Mouse (Mus musculus) left cerebral cortex, adult 18-20 months (tissue): Measurements from ENCODE around the gene Sirt7. TPM values are rescaled to one million over a fixed set of nuclear protein-coding genes. Genes with fewer than 3 reads are reported as not detected.
A peak's percentile ranks its signal among the peaks of the same experiment; 100 is the strongest.

Experiments
- DNase-seq, 2 experiments: peaks; one replicate each; pipeline ENCODE4 v3.0.0; 2021 to 2022; ENCODE audit warnings: low spot score in 2 of 2, mixed read lengths in 1 of 2
- long read RNA-seq, 2 experiments: library from polyadenylated mRNA; stranded (forward); transcript quantifications; one replicate each; pipeline ENCODE4 v2.0.0; 2021
- total RNA-seq, 2 experiments: library from RNA; stranded (reverse); gene quantifications; 2 replicates each; pipeline ENCODE4 v1.2.3; 2021

The Sirt7 gene
- total RNA-seq, result 10 to 100 TPM; 34.9 to 38.6 TPM
- long read RNA-seq, experiment 1, transcript Sirt7-201 (10 exons, 1,727 nt), result major isoform, 19 of 76 reads
- long read RNA-seq, experiment 1, partial matches to known transcripts, result 13 of 76 reads
- long read RNA-seq, experiment 1, other reads (novel, unspliced or antisense), result 41 of 76 reads
- long read RNA-seq, experiment 2, transcript Sirt7-201 (10 exons, 1,727 nt), result major isoform, 15 of 47 reads
- long read RNA-seq, experiment 2, partial matches to known transcripts, result 8 of 47 reads
- long read RNA-seq, experiment 2, other reads (novel, unspliced or antisense), result 22 of 47 reads

DNA sequence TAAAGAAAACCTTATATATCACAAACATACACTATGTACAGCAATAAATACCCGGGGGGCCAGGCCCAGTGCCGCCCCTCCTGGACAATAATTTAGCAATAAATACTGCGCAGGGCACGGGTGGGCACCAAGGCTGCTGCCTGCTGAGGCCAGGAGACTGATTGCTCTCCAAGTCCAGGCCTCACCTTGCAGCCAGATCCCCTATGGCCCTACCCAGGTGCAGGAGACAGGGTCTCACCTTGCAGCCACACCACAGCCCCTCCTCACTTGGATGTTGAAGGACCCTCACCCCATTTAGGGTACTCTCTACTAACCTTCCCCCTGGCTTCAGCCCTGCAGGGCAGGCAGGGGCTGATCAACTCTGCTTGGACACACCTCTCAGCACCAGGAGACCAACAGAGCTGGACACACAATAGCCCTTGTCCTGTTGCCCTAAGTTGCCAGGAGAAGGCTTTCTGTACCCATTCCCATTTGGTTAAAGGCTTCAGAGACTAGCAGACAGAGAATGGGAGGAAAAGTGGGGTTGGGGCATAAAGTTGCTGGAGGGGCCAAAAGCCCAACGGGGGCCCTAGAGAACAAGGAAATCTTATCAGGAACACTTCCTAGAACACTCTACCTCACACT lies at the start of gene Sirt7:
TSS of gene Sirt7 (minus strand) at position 89 of the 624 bp plus-strand sequence.
- DNase-seq, result no peak

DNA sequence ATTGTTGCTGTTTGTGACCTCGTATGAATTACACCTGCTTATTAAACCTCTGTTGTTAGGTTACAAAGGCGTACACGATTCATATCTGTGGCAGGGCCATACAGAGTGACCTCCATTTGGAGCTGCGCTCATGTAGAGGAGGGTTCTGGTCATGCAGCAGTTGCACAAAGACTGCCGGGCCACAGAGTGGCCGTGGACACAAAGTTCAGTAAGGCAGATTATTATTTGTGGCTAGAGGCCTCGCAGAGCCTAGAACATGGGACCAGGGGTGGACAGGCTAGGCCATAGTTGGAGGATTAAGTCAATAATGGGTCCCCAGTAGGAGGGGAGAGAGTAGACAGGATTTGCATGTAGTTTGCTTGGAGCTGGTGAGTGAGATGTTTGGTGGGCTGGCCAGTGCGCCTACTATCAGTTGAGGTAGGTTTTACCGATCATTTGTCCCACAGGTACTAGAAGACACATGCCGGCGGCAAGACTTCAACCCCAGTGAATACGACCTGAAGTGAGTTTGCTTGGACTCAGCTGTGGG lies 48.6 kb upstream of the Sirt7 start:
- no peak for DNase-seq

DNA sequence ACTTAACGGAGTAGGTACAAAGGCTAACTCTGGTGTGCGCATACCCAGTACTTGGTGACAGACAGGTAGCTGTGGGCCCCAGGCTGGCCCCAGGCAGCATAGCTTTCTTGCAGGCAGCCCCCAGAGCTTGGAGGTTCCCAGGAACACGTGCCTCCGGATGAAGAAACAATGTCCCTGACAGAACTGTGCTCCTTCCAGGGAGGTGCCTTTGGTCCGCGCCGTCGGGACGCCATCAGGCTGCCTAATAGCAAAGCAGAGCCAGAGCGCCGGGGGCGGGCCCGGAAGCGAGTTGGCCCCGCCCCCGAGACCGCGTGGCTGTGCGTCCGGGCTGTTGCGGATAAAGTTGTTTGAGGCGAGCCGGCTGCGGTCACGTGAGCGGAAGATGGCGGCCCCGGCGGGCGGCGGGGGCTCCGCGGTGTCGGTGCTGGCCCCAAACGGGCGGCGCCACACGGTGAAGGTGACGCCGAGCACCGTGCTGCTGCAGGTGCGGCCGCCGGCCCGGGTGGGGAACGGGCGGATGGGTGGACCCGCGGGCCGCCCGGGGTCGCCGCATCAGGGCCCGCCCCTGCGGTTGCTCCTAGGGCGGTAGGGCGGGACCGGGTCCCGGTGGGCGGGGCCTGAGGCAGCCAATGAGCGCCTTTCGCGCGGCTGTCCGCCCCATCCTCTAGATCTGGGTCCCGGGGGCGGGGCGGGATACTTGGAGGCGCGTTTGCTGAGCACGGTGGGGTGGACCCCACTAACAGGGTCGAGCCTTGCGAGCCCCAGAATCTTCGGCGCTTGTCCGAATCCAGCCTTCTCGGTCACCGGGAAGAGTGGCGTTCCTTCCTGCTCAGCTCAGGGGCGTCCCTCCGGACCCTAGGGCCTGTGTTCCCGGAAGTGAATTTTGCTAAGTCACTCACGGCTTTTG lies 47.9 kb upstream of the Sirt7 start, which contains the start of gene Aspscr1:
TSS of gene Aspscr1 (plus strand) at position 287 of the 907 bp plus-strand sequence.
- peak; percentile 91 to 93 for DNase-seq

DNA sequence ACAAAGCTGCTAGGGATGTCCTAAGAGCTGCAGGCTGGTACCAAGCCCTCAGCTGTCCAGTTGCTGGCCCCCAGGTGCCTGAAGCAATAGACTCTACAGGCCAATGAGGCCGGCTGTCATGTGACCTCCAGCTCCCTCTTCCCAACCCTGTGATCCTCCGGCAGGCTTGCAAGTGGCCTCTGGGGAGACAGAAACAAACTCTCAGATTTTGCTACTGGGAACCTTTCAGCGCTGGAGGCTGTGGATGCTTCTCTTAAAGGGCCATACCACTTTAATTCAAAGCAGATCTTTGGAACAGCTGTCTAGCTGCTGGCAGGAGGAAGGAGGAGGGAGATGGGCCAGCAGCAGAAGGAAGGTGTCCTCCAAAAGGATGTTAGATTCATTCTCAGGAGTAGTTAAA lies 41.6 kb upstream of the Sirt7 start:
- DNase-seq, result no peak

- DNase-seq, result no peak
These were observed 40.4 kb upstream of the Sirt7 start for GRCm38 (mm10) chr11:120665406-120665805.

GRCm38 (mm10) chr11:120663714-120664113 lies 38.7 kb upstream of the Sirt7 start:
- DNase-seq, result no peak

DNA sequence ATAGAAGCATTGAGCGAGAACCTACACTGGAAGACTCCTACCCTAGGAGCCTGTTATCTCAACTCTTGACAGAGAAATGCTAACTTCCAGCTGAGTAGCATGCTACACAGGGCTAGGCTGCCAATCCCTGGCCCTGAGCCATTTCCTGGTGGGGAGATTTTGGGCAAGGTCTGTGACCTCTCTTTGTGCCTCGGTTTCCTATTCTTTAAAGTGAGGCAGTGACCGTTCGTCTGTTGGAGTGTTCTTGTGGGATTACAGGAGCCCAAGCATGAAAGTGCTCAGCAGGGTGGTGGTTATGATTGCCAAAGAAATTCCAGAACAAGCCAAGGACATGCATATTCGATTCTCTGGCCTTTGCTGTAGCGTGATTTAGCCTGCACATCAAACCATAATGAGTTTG lies 37.7 kb upstream of the Sirt7 start:
- no peak for DNase-seq

- DNase-seq, result no peak
These were observed 36.0 kb upstream of the Sirt7 start, which contains the start of gene Notum for GRCm38 (mm10) chr11:120661076-120661460. Notum (minus strand) TSS chr11:120661175.

- DNase-seq, result peak in 1 of 2 experiments; percentile 25
These were observed 35.4 kb upstream of the Sirt7 start for GRCm38 (mm10) chr11:120660301-120661075.

GRCm38 (mm10) chr11:120659509-120660300 lies 34.7 kb upstream of the Sirt7 start:
- DNase-seq, result no peak

DNA sequence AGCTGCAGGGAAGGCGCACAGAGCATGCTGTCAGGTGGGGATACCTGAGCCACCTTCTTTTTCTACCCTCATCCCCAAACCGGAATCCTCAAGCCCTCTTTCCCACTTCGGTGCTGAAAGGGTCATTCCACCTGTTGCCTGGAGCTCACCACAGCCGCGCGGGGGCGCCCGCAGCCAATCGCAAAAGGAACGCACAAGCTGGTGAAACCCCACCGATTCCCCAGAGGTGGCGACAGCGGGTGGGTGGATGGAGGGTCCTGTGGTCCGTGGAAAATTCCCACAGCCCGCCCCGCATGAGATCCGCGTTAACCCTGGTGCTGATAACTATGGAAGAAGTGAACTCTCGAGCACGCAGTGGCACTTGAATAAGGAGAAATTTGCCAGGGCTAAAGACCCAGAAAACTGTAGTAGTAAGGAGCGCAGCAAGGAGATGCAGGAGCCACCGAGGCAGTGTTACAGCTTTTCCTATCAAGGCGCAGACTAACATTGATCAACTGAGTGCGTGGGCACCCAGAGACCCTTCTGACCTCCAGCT lies 33.9 kb upstream of the Sirt7 start:
- DNase-seq, result peak; percentile 73

DNA sequence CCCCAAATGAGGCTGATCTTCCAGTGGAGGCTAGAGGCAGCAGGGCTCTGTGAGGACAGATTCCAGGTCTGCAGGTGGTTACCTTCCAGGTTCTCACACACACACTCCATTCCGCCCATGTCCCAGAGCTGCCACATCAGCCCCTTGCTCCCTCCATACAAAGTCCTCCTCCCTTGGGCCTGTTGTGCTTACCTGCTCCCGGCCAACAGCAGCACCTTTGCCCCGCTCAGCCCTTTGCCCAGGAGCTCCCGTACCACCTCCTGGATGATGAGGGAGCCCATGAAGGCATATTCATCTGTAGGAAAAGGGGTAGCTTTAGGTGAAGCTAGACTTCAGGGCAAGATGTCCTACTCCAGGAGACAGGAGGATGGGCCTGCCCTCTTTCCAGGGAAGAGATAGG lies 32.3 kb upstream of the Sirt7 start:
- no peak for DNase-seq

GRCm38 (mm10) chr11:120654741-120655140 lies 29.7 kb upstream of the Sirt7 start:
- DNase-seq, result no peak

DNA sequence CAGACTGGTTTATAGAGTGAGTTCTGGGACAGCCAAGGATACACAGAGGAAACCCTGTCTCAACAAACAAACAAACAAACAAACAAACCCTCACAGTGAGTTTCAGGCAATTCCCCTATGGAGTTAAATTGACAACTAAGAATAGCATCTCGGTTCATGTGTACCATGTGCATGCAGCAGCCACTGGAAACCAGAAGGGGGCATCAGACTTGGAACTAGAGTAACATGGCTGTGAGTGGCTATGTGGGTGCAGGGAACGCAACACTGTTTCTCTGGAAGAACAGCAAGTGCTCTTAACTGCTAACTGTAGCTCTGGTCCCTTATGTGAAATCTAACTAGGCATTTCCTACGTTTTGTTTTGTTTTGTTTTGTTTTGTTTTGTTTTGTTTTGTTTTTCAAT lies 26.8 kb upstream of the Sirt7 start:
- DNase-seq, result no peak

GRCm38 (mm10) chr11:120648001-120648476 lies 23.0 kb upstream of the Sirt7 start, which contains the start of gene Myadml2:
Myadml2 (minus strand) TSS chr11:120648158.
- DNase-seq, result no peak

- no peak for DNase-seq
These were observed 22.2 kb upstream of the Sirt7 start for GRCm38 (mm10) chr11:120647047-120647830.

DNA sequence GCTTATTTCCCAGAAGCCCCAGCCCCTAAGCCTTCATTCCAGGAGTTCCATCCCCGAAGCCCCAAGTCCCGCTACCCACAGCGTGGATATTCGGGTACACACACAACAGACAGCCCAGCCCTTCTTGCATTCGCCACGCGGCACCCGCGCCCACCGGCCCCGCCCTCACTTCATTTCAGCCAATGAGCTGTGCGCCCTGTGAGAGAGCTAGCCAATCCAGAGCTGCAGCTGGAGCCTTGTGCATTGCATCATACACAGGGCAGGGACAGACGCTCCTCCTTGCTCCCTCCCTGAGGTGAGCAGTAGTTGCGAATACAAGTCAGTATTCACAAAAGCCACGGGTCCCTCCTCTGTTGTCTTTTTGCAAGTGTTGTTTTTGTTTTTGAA lies 18.6 kb upstream of the Sirt7 start, which contains the start of gene Pycr1:
TSS of gene Pycr1 (minus strand) at position 169 of the 387 bp plus-strand sequence.
- peak; percentile 91 to 95 for DNase-seq

GRCm38 (mm10) chr11:120642939-120643600 lies 18.0 kb upstream of the Sirt7 start:
- no peak for DNase-seq
